Mouse (Mus musculus): ENCODE data around the gene Shc1. TPM values are rescaled to one million over a fixed set of nuclear protein-coding genes. Genes with fewer than 3 reads are reported as not detected.
A peak's percentile ranks its signal among the peaks of the same experiment; 100 is the strongest.

Shc1 gene
- polyA plus RNA-seq, 1 experiment: 63.5 TPM

- H3K27ac ChIP-seq (ENCODE audit: insufficient read depth, low read depth, low read length): no peak overlapping the region
These were observed 8.5 kb upstream of the Shc1 start for GRCm38 (mm10) chr3:89409701-89410100.

GRCm38 (mm10) chr3:89410864-89411263 is 7.4 kb upstream of the Shc1 start:
- no peak for TF ChIP-seq POLR2A (IDR thresholded peaks at IDR 0.05; ENCODE audit: low read depth, low read length)
- no peak for TF ChIP-seq CTCF (IDR thresholded peaks at IDR 0.05; ENCODE audit: extremely low read depth, insufficient read length, insufficient replicate concordance, low read depth, low read length)
- Histone ChIP-seq H3K4me1 (ENCODE audit: control insufficient read depth, insufficient read depth, insufficient read length, low read length) (peaks cover 2% of the 10 kb centered on the region; the same call in 1 of the 2 replicates), H3K4me3 (ENCODE audit: low read depth, low read length) (peak overlapping the region; percentile 59), H3K36me3 (ENCODE audit: control insufficient read depth, insufficient read depth, low read length) (peaks cover 21% of the 10 kb centered on the region), H3K27me3 (ENCODE audit: control insufficient read depth, insufficient read depth, low read length) (no peaks in the 10 kb centered on the region), H3K27ac (ENCODE audit: insufficient read depth, low read depth, low read length) (0 out of 2 replicates have a peak overlapping the region, but pooled peaks have one; percentile 35)
- 47% methylated on average over 10 of the region's 10 CpGs for WGBS

More at GRCm38 (mm10) chr3:89409701-89410100, 8.5 kb upstream of the Shc1 start:
- H3K4me3 ChIP-seq (ENCODE audit: low read depth, low read length): no peak overlapping the region
- WGBS: 91% methylated on average over 3 of the region's 3 CpGs
- no peak for TF ChIP-seq POLR2A (IDR thresholded peaks at IDR 0.05; ENCODE audit: low read depth, low read length)
- no peak for TF ChIP-seq CTCF (IDR thresholded peaks at IDR 0.05; ENCODE audit: extremely low read depth, insufficient read length, insufficient replicate concordance, low read depth, low read length)
- H3K4me1 ChIP-seq (ENCODE audit: control insufficient read depth, insufficient read depth, insufficient read length, low read length): peaks cover 2% of the 10 kb centered on the region; the same call in 1 of the 2 replicates
- H3K36me3 ChIP-seq (ENCODE audit: control insufficient read depth, insufficient read depth, low read length): peaks cover 29% of the 10 kb centered on the region
- H3K27me3 ChIP-seq (ENCODE audit: control insufficient read depth, insufficient read depth, low read length): no peaks in the 10 kb centered on the region

GRCm38 (mm10) chr3:89411490-89412393 is 6.5 kb upstream of the Shc1 start, which contains the start of gene Flad1:
Flad1 (minus strand) TSS chr3:89411870.
- Histone ChIP-seq H3K36me3 (ENCODE audit: control insufficient read depth, insufficient read depth, low read length) (peaks cover 19% of the 10 kb centered on the region), H3K4me1 (ENCODE audit: control insufficient read depth, insufficient read depth, insufficient read length, low read length) (peaks cover 2% of the 10 kb centered on the region; the same call in 1 of the 2 replicates), H3K27ac (ENCODE audit: insufficient read depth, low read depth, low read length) (peak within 1 kb of the TSS; percentile 35), H3K4me3 (ENCODE audit: low read depth, low read length) (peak within 1 kb of the TSS; percentile 59), H3K27me3 (ENCODE audit: control insufficient read depth, insufficient read depth, low read length) (no peaks in the 10 kb centered on the region)
- TF ChIP-seq CTCF (IDR thresholded peaks at IDR 0.05; ENCODE audit: extremely low read depth, insufficient read length, insufficient replicate concordance, low read depth, low read length) (no peak), POLR2A (IDR thresholded peaks at IDR 0.05; ENCODE audit: low read depth, low read length) (no peak)
- WGBS: 3% methylated on average over 28 of the region's 28 CpGs

GRCm38 (mm10) chr3:89416158-89416557 is 2.1 kb upstream of the Shc1 start:
- WGBS: 94% methylated on average over 8 of the region's 8 CpGs
- no peak overlapping the region for H3K27ac ChIP-seq (ENCODE audit: insufficient read depth, low read depth, low read length)
- no peaks in the 10 kb centered on the region for H3K27me3 ChIP-seq (ENCODE audit: control insufficient read depth, insufficient read depth, low read length)
- H3K4me3 ChIP-seq (ENCODE audit: low read depth, low read length): no peak overlapping the region
- H3K36me3 ChIP-seq (ENCODE audit: control insufficient read depth, insufficient read depth, low read length): no peaks in the 10 kb centered on the region
- TF ChIP-seq POLR2A (IDR thresholded peaks at IDR 0.05; ENCODE audit: low read depth, low read length) (no peak), CTCF (IDR thresholded peaks at IDR 0.05; ENCODE audit: extremely low read depth, insufficient read length, insufficient replicate concordance, low read depth, low read length) (no peak)
- H3K4me1 ChIP-seq (ENCODE audit: control insufficient read depth, insufficient read depth, insufficient read length, low read length): peaks cover 4% of the 10 kb centered on the region

GRCm38 (mm10) chr3:89417131-89417530 is 1.1 kb upstream of the Shc1 start:
- 18% methylated on average over 2 of the region's 2 CpGs for WGBS
- no peak overlapping the region for H3K27ac ChIP-seq (ENCODE audit: insufficient read depth, low read depth, low read length)

GRCm38 (mm10) chr3:89417840-89418169 is 438 bp upstream of the Shc1 start:
- peak overlapping the region; percentile 71 for H3K4me3 ChIP-seq (ENCODE audit: low read depth, low read length)
- no peak for TF ChIP-seq CTCF (IDR thresholded peaks at IDR 0.05; ENCODE audit: extremely low read depth, insufficient read length, insufficient replicate concordance, low read depth, low read length)
- no peak for TF ChIP-seq POLR2A (IDR thresholded peaks at IDR 0.05; ENCODE audit: low read depth, low read length)
- peaks cover 4% of the 10 kb centered on the region for H3K4me1 ChIP-seq (ENCODE audit: control insufficient read depth, insufficient read depth, insufficient read length, low read length)
- no peak overlapping the region for H3K27ac ChIP-seq (ENCODE audit: insufficient read depth, low read depth, low read length)
- no peaks in the 10 kb centered on the region for H3K27me3 ChIP-seq (ENCODE audit: control insufficient read depth, insufficient read depth, low read length)
- under 1% methylated on average over 20 of the region's 20 CpGs for WGBS
- no peaks in the 10 kb centered on the region for H3K36me3 ChIP-seq (ENCODE audit: control insufficient read depth, insufficient read depth, low read length)

More at GRCm38 (mm10) chr3:89417131-89417530, 1.1 kb upstream of the Shc1 start:
- Histone ChIP-seq H3K4me3 (ENCODE audit: low read depth, low read length) (no peak overlapping the region), H3K36me3 (ENCODE audit: control insufficient read depth, insufficient read depth, low read length) (no peaks in the 10 kb centered on the region), H3K27me3 (ENCODE audit: control insufficient read depth, insufficient read depth, low read length) (no peaks in the 10 kb centered on the region), H3K4me1 (ENCODE audit: control insufficient read depth, insufficient read depth, insufficient read length, low read length) (peaks cover 4% of the 10 kb centered on the region)
- TF ChIP-seq CTCF (IDR thresholded peaks at IDR 0.05; ENCODE audit: extremely low read depth, insufficient read length, insufficient replicate concordance, low read depth, low read length) (no peak), POLR2A (IDR thresholded peaks at IDR 0.05; ENCODE audit: low read depth, low read length) (no peak)

- Histone ChIP-seq H3K4me3 (ENCODE audit: low read depth, low read length) (peak overlapping the region; percentile 72), H3K27ac (ENCODE audit: insufficient read depth, low read depth, low read length) (peak overlapping the region; percentile 92), H3K36me3 (ENCODE audit: control insufficient read depth, insufficient read depth, low read length) (peaks cover 8% of the 10 kb centered on the region), H3K27me3 (ENCODE audit: control insufficient read depth, insufficient read depth, low read length) (no peaks in the 10 kb centered on the region), H3K4me1 (ENCODE audit: control insufficient read depth, insufficient read depth, insufficient read length, low read length) (peaks cover 4% of the 10 kb centered on the region)
- WGBS: 0% methylated on average over 16 of the region's 16 CpGs
- TF ChIP-seq CTCF (IDR thresholded peaks at IDR 0.05; ENCODE audit: extremely low read depth, insufficient read length, insufficient replicate concordance, low read depth, low read length) (no peak), POLR2A (IDR thresholded peaks at IDR 0.05; ENCODE audit: low read depth, low read length) (peak; percentile 26; the same call in 1 of the 2 replicates)
These were observed 613 bp downstream of the Shc1 start for GRCm38 (mm10) chr3:89418861-89419250.

Data from small intestine, adult 2 months (tissue).